13 mouse cellular contexts compared by ENCODE assay signal in genomic region chr4:138653056-138653455, GRCm38 (mm10). TPM values are rescaled to one million over a fixed set of nuclear protein-coding genes. Genes with fewer than 3 reads are reported as not detected.
A peak's percentile ranks its signal among the peaks of the same experiment; 100 is the strongest.
DNase-seq lines count a peak whose midpoint lies in the region; ATAC-seq and TF ChIP-seq lines count a peak whose summit lies in the region.
"Had no signal": no experiment of that assay in that cellular context is flagged by ENCODE, and none has a peak within 500 bp of the region (broad histone marks: within the 10 kb centered on the region; RNA-seq: fewer than 3 reads in every experiment).

No protein-coding gene starts in this region.

- peak; percentile 51 to 65 for DNase-seq in layer of hippocampus, adult 2 months (ENCODE audit: low spot score in 2 of 2)
- no peak for DNase-seq in layer of hippocampus, adult 9-10 months (ENCODE audit: low spot score)
- DNase-seq in adrenal gland, postnatal 36 days = peak; percentile 38 to 43
- DNase-seq in hindbrain, embryonic 14.5 days (ENCODE audit: low spot score) = peak; percentile 68
- no peak for DNase-seq in frontal cortex, postnatal 14 days (ENCODE audit: low spot score in 2 of 2)
- DNase-seq in lung, postnatal 36 days = no peak
- no peak for DNase-seq in limb, embryonic 10.5 days (ENCODE audit: low spot score)

- H3K4me3 ChIP-seq in layer of hippocampus, adult 2 months = no peak overlapping the region
- H3K4me3 ChIP-seq in hindbrain, embryonic 14.5 days (replicated peaks; ENCODE audit: low read length) = no peak overlapping the region
- H3K4me3 ChIP-seq in neural tube, embryonic 12.5 days = no peak overlapping the region
- H3K4me3 ChIP-seq in limb, embryonic 10.5 days = no peak overlapping the region
- H3K4me3 ChIP-seq: erythroblast, embryonic 14.5 days had no signal

- no peaks in the 10 kb centered on the region for H3K9me3 ChIP-seq in hindbrain, embryonic 14.5 days (ENCODE audit: control insufficient read depth, low read length)
- H3K9me3 ChIP-seq in neural tube, embryonic 12.5 days = no peaks in the 10 kb centered on the region
- no peaks in the 10 kb centered on the region for H3K9me3 ChIP-seq in limb, embryonic 10.5 days (replicated peaks)

- 16% methylated on average over 6 of the region's 6 CpGs for WGBS in hindbrain, embryonic 14.5 days
- WGBS in neural tube, embryonic 12.5 days = 36% methylated on average over 6 of the region's 6 CpGs
- WGBS in limb, embryonic 10.5 days = 74% methylated on average over 6 of the region's 6 CpGs

- H3K4me1 ChIP-seq in hindbrain, embryonic 14.5 days (replicated peaks; ENCODE audit: control insufficient read depth, insufficient read depth, low read length) = peaks cover 8% of the 10 kb centered on the region; the same call in 1 of the 2 replicates
- H3K4me1 ChIP-seq in neural tube, embryonic 12.5 days = peaks cover 5% of the 10 kb centered on the region; the same call in 1 of the 2 replicates
- H3K4me1 ChIP-seq in limb, embryonic 10.5 days = no peaks in the 10 kb centered on the region

- no peaks in the 10 kb centered on the region for H3K27me3 ChIP-seq in hindbrain, embryonic 14.5 days (ENCODE audit: control insufficient read depth, insufficient read depth, low read length)
- H3K27me3 ChIP-seq in neural tube, embryonic 12.5 days (replicated peaks) = no peaks in the 10 kb centered on the region
- H3K27me3 ChIP-seq in limb, embryonic 10.5 days (ENCODE audit: low read depth, poor library complexity, severe bottlenecking) = no peaks in the 10 kb centered on the region

- no peaks in the 10 kb centered on the region for H3K36me3 ChIP-seq in hindbrain, embryonic 14.5 days (replicated peaks; ENCODE audit: control insufficient read depth, insufficient read depth)
- no peaks in the 10 kb centered on the region for H3K36me3 ChIP-seq in neural tube, embryonic 12.5 days
- no peaks in the 10 kb centered on the region for H3K36me3 ChIP-seq in limb, embryonic 10.5 days

- no peak overlapping the region for H3K27ac ChIP-seq in layer of hippocampus, adult 2 months
- H3K27ac ChIP-seq in hindbrain, embryonic 14.5 days = peak overlapping the region; percentile 69
- no peak overlapping the region for H3K27ac ChIP-seq in neural tube, embryonic 12.5 days
- no peak overlapping the region for H3K27ac ChIP-seq in limb, embryonic 10.5 days
- H3K27ac ChIP-seq: liver, embryonic 14.5 days had no signal

- no peak for TF ChIP-seq CTCF in layer of hippocampus, adult 2 months (conservative IDR thresholded peaks at IDR 0.05)

- no peak overlapping the region for H3K4me2 ChIP-seq in hindbrain, embryonic 14.5 days (replicated peaks)
- no peak overlapping the region for H3K4me2 ChIP-seq in neural tube, embryonic 12.5 days (replicated peaks)

- peak; percentile 34; the same call in 1 of the 2 replicates for ATAC-seq in hindbrain, embryonic 14.5 days (ENCODE audit: low FRiP score)
- 0 out of 2 replicates have a peak, but pooled peaks have one; percentile 29 for ATAC-seq in neural tube, embryonic 12.5 days (ENCODE audit: low FRiP score, low read depth)

- no peak overlapping the region for H3K9ac ChIP-seq in hindbrain, embryonic 14.5 days
- no peak overlapping the region for H3K9ac ChIP-seq in neural tube, embryonic 12.5 days
- H3K9ac ChIP-seq: liver, embryonic 14.5 days had no signal

RNA-seq across cellular contexts. Expression of gene Vwa5b1, which starts 17.4 kb away (rescaled TPM):
- 1 to 10 TPM; 2.0 to 3.3 TPM for total RNA-seq in layer of hippocampus, adult 2 months (2021)
- total RNA-seq in adrenal gland, postnatal 36 days (2021) = not detected
- polyA plus RNA-seq in hindbrain, embryonic 14.5 days (2014; fragmentation: Nextera tagmentation; extraction: Ambion mirVana) = 1.2 and 2.0 TPM in 2 replicates
- polyA plus RNA-seq in neural tube, embryonic 12.5 days (2016; fragmentation: Nextera tagmentation; extraction: Ambion mirVana) = 0.29 and 0.68 TPM in 2 replicates
- 0.14 and 0.18 TPM in 2 replicates for polyA plus RNA-seq in limb, embryonic 10.5 days (2016; fragmentation: Nextera tagmentation; extraction: Ambion mirVana)
- total RNA-seq: CH12.LX; hematopoietic stem cell, adult 5-6 weeks; monocyte, adult 5-6 weeks had no signal
- polyA plus RNA-seq: erythroblast, embryonic 14.5 days; liver, embryonic 14.5 days had no signal

Comparison
In these comparisons a context has a peak if more than half of its experiments do, and no peak if none do; other contexts are left out.
1. DNase-seq: peak in layer of hippocampus, adult 2 months (2 of 2), adrenal gland, postnatal 36 days (2 of 2) and hindbrain, embryonic 14.5 days (single experiment); none in layer of hippocampus, adult 9-10 months (single experiment), frontal cortex, postnatal 14 days (0 of 2), lung, postnatal 36 days (single experiment) and limb, embryonic 10.5 days (single experiment).